Mouse (Mus musculus) mouse embryonic stem cell (cell line): Measurements from ENCODE around the gene Podnl1.

ENCODE experiments used
- in situ Hi-C, 2 experiments: fragments of 300-500 bp; cut with MboI; formaldehyde crosslinking; loops; 1 replicate in 1 of 2; 3 replicates in 1 of 2; pipeline ENCODE4 v1.14.3; 2019 to 2020; ENCODE audit warnings: low sequenced_read_pairs in 2 of 2, low pct_unique_long_range_greater_than_20kb in 1 of 2, mixed read lengths in 1 of 2; ENCODE audit not compliant: unreplicated experiment in 1 of 2

The Podnl1 gene

GRCm38 (mm10) chr8:84125656-84126055 is at the start of gene Podnl1:
Podnl1 (plus strand) TSS chr8:84125989.
- in situ Hi-C loops: no loop called here

DNA sequence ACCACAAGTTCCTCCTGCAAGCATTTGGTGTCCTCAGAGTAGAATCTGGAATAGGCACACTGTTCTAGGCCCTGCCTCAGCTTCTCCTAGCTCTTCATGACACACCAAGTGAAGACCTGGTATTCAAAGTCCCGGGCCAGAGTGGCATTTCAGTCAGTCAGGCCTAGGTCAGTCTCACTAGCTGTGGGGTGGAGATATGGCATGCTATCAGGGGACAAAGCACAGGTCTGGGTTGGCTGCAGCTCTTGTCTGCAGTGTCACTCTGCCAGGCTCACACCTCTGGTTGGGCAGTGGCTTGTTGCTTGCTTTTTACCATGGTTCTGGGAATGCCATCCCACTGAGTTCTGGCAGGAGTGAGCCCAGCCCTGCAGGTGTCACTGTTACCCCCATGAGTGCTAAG is 49.4 kb upstream of the Podnl1 start:
- in situ Hi-C loops: no loop called here

GRCm38 (mm10) chr8:84076849-84077248 is 48.9 kb upstream of the Podnl1 start:
- in situ Hi-C loops: no loop called here

DNA sequence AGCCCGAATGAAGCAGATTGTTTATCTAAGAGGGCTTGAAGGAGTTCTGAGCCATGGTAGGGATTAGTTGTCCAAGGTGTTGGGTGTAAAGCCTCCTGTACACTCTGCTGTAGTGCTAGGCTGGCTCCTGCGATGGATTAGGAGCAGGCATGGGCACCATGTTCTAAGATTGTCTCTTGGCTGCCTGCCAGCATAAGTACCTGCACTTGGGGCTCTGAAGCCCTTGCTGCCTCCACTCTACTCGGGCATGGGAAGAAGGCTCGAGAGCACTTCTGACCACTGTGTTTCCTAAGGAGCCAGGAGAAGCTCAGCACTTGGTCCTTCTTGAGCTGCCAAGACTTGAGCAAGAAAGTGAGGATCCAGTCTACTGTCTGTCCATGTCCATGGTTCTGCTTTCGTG is 46.6 kb upstream of the Podnl1 start:
- in situ Hi-C loops: no loop called here

DNA sequence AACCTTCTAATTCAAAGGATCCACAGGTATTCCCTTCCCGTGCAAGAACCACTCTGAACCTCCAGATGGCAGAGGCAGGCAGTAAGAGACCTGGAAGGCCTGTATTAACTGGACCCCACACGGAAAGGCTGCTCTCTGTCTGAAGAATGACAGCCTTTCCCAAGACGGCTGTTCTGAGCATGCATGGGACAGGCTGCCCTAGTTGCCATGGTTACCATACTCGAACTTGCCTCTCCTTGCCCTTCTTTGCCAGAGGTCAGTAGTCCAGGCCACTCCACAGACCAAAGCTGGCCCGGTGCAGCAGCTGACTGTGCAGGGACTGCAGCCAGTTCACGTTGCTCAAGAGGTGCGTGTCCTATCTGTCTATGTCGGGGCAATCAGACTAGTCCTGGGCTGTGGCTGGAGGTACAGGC is 42.0 kb upstream of the Podnl1 start:
- in situ Hi-C loops: no loop called here

DNA sequence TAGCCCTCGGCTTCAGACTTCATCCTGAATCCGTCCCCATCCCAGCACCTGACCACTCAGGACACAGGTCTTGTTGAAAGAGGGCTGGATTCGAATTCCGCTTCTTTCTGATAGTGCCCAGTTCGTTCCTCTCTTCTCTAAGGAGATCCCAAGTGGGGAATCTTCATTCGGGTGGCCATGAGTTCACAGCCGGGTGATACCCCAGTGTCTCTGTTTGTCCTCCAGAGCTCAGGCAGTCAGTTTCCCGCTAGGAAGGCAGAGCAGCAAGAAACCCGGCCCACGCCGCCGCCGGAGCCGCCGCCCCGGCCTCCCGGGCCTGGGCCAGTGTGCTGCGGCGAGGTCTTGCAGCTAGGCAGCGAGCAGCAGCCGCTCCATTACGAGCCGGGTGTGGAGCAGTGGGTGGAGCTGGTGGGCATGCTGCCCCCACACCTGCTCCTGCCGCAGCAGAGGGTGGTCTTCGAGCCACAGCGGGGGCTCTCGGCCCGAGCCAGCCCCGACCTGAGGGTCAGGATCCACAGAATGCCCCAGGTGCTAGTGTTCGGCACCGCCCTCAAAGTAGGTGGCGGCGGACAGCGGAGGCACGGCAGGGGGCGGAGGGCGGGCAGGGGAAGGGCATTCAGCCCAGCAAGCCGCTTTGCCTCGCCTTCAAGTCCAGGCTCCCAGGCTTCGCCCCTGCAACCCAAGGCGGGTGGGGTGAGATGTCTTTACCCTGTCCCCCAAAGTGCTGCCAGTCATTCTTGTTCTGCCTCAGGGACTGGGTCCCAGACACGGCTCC is 41.3 kb upstream of the Podnl1 start:
- in situ Hi-C loops: no loop called here

DNA sequence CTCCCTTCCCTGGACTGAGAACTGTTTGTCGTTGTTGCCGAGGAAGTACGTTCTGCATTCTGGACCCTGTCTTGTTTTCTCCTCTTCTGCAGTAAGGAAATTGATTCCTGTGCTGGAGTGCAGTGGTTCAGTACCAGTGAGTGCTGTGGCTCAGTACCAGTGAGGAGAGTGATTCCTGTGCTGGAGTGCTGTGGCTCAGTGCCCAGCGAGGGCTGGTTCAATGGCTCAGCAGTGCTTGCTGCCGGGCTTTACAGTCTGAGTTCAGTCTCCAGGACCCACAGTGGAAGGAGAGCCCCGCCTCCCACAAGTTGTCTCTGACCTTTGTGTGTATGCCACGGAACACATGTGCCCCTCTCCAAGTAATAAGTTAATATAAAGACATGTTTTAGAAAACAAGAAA is 38.6 kb upstream of the Podnl1 start:
- in situ Hi-C loops: no loop called here

DNA sequence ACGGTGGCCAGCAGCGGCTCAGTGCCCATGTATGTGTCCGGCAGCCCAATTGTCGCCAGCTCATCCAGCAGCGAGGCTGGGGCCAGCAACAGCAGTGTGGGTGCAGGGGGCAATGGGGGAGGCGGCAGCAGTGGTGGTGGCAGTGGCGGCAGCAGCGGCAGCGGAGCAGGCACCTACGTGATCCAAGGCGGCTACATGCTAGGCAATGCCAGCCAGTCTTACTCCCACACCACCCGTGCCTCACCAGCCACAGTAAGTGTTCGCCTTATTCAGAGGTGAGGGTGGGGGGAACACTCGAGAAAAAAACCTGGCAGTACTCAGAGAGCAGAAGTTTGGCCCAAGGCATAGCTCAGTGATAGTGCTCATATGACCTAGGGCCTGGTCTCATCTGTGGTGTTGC is 38.0 kb upstream of the Podnl1 start:
- in situ Hi-C loops: no loop called here

DNA sequence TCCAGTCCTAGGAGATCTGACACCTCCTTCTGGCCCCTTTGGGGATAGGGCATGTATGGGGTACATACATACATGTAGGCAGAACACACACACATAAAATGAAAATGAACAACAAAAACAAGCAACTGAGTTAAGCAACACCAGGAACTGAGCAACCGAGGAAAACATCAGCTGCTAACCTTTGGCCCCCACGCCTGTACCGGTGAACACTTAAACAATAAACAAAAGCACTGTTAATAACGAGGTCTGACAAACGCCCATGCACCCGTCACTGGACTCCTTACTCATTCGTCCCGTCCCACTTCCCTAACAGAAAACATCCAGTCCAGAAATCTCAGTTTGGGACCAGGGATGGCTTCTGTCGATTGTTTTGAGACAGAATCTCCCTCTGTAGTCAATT is 36.5 kb upstream of the Podnl1 start:
- in situ Hi-C loops: no loop called here

DNA sequence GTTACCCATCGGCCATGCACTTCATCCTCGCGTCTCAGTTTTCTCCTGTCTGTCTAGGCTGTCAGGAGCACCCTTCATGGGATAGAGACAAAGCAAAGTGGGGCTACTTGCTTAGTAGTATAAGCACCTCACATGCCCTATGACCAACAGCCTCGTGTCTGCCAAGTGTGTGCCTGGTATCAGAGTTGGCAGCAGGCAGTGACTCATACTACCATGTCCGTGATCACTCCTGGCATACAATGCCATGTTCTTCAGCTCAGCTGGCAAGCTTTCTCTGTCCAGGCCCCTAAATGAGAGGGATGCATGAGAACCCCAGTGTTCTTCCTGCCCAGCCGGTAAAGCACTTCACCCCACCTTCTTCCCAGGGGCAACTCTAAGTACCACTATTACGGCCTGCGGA is 35.2 kb upstream of the Podnl1 start:
- in situ Hi-C loops: no loop called here

GRCm38 (mm10) chr8:84096061-84096460 is 29.7 kb upstream of the Podnl1 start:
- in situ Hi-C loops: no loop called here

DNA sequence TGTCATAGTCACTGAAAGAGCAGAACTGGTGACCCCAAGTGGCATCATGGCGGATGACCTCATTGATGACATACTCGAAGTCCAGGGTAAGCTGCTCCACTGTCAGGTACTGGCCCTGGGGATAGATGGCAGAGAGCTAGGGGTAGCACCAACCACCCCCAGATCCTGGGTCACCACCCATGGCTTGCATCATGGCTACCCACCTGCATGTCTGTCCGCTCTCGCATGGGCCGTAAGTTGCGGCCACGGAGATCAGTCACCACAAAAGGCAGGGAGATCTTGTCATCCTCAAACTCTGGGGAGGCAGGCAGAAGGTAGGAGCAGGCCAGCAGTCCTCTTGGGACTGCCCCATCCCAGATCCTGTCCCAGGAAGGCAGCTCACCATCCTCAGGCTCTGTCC is 27.4 kb upstream of the Podnl1 start:
- in situ Hi-C loops: no loop called here

DNA sequence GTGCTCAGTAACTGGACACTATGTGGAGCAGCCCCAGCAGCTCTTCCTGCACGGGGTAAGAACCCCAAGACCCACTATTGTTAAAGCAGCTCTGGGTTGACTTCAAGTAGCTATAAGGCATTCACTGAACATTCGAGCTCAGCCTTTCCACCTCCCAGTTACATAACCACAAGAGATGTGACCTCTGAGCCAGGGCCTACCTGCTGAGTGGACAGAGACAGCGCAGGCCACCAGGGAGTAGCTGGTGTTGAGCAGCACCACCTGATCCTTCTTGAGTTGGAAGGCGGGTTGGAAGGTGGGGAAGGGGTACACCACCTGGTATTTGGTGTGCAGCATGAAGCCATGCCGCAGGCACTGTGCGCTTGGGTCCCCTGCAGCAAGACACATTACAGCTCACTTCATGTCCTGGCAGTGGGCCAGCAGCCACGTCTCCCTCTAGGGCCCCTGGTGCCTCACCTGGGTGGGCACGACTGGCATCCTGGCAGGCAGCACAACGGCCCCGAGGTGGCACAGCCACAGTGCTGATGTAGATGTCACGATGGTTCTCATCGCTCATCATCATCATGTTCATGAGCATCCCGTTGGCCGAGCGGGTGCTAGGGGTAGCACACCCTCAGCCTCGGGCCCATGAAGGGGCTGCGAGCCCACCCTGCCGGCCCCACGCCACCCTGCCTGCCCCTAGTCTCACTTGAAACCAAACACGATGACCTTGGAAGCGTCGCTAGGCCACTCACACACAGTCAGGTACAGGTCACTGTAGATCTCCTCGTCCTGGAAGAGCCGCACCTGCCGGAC is 24.1 kb upstream of the Podnl1 start:
- in situ Hi-C loops: no loop called here

- in situ Hi-C loops: no loop called here
Measured at GRCm38 (mm10) chr8:84103601-84104000, 22.2 kb upstream of the Podnl1 start.

DNA sequence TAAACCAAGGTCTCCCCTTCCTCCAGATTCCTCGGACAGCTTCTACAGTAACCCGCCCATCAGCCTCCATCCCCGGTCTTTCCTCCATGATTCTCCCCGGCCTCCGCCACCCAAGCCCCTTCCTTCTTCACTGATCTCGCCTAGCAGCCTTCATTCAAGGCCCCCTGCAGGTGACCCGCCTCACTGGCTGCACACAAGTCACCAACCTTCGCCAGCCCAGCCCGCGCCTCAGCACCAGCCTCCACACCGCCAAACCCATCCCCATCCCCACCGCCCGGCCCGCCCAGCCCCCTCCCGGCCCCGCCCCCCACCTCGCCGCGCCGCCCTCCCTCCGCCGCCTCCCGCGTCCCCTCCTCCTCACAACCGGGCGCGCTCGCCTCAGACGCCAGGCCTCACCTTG is 21.6 kb upstream of the Podnl1 start:
- in situ Hi-C loops: no loop called here

- in situ Hi-C loops: no loop called here
Measured at GRCm38 (mm10) chr8:84104697-84105609, 20.8 kb upstream of the Podnl1 start, which contains the start of gene Dcaf15. Dcaf15 (minus strand) TSS chr8:84104768.

- in situ Hi-C loops: no loop called here
Measured at GRCm38 (mm10) chr8:84105676-84106075, 20.1 kb upstream of the Podnl1 start.

DNA sequence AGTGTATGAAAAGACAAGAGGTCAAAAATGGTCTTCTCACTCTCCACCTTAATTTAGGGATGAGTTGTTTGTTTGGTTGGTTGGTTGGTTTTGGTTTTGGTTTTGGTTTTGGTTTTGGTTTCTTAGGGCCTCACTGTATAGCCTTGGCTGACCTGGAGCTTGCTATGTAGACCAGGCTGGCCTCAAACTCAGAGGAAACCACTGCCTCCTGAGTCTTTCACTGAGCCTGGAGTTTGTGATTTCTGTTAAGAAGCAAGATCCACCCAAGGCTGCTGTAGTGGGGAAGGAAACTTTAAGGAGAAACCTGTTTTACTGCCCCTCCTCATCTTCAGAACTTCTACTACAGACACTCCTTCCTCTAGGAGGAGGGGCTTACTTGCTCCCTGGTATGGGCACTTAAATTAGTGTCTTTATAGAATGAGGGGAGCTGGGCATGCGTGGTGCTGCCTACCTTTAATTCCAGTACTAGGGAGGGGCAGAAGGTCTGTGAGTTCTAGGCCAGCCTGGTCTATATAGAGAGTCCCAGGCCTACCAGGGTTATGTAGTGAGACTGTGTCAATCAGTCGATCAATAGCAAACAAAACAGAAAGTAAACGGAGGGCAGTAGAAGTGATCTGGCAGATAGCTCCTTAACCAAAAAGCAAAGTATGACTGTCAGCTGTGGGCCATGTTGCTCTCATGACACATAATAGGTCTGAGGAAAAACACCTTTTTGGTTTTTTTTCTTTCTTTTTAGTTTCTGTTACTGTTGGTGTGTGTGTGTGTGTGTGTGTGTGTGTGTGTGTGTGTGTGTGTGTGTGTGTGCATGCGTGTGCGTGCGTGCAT is 19.4 kb upstream of the Podnl1 start:
- in situ Hi-C loops: no loop called here
